Mouse (Mus musculus): ENCODE results near the gene Rabep1.

- no peak for TF ChIP-seq GATA1 (IDR thresholded peaks at IDR 0.05; ENCODE audit: borderline replicate concordance, low read length)
- no peak for TF ChIP-seq FLI1 (IDR thresholded peaks at IDR 0.05; ENCODE audit: low read length)
These were observed 24.5 kb upstream of the Rabep1 start for GRCm38 (mm10) chr11:70820120-70820519.

All from megakaryocyte, embryonic 14.5 days (primary cell).